Mouse (Mus musculus) bone marrow, adult 2 months (tissue): ENCODE results near the gene Prdm16.

ENCODE experiments used
- CTCF ChIP-seq: fragments of 200-500 bp; IDR thresholded peaks from 2 replicates; pipeline ENCODE4 v1.5.1; 2011; ENCODE audit warnings: low read length, control low read depth; ENCODE audit not compliant: control insufficient read depth, insufficient read depth
- POLR2A ChIP-seq: fragments of 200-500 bp; IDR thresholded peaks from 2 replicates; pipeline ENCODE4 v1.6.1; 2011; ENCODE audit warnings: low read depth, mild to moderate bottlenecking, control low read depth, low read length, borderline replicate concordance; ENCODE audit not compliant: control insufficient read depth

GRCm38 (mm10) chr4:154301466-154301881, 335.2 kb downstream of the Prdm16 start, which contains the start of gene Arhgef16:
- TF ChIP-seq POLR2A (no peak), CTCF (peak; percentile 71)
